Mouse (Mus musculus) megakaryocyte, embryonic 14.5 days (primary cell): ENCODE results near the gene Arhgef33.

Experiments used
- FLI1 ChIP-seq: IDR thresholded peaks from 2 replicates; pipeline ENCODE4 v1.6.1; 2012; ENCODE audit warnings: low read length, inconsistent platforms, mixed read lengths
- GATA1 ChIP-seq: IDR thresholded peaks from 3 replicates; pipeline ENCODE4 v1.6.1; 2012; ENCODE audit warnings: mixed read lengths, low read length, inconsistent platforms, borderline replicate concordance

DNA sequence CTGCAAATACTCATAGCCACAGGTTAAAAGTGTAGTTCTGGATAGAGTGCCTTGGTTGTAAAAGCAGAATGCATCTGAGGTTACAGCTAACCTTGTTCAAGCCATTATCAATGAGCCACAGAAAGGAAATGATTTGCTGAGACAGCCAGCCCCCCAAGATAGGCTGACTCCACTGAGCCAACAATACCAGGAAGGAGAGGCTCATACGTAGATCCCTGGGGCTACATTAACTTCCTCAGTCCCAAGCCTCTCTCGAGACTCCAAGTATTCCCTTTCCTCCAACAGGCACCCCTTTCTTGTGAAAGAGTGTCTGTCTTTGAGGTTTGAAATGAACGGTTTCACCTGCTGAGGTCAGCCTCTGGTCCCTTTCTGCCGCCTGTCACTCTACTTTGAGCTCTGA lies 22.8 kb upstream of the Arhgef33 start:
- no peak for TF ChIP-seq GATA1
- no peak for TF ChIP-seq FLI1
